Mouse (Mus musculus) cortical plate, adult 2 months (tissue): ENCODE data around the gene Tnpo1. TPM values are rescaled to one million over a fixed set of nuclear protein-coding genes. Genes with fewer than 3 reads are reported as not detected.

Source experiments
- H3K27ac ChIP-seq: fragments of 200-500 bp; 2 replicates; pipeline ENCODE4 v1.5.1; 2012; ENCODE audit warnings: low read length, control low read depth, inconsistent platforms; ENCODE audit not compliant: insufficient read depth
- H3K4me1 ChIP-seq: fragments of 200-500 bp; 2 replicates; pipeline ENCODE4 v1.6.1; 2011; ENCODE audit warnings: low read length; ENCODE audit not compliant: control insufficient read depth, insufficient read depth
- H3K4me3 ChIP-seq: fragments of 200-500 bp; 2 replicates; pipeline ENCODE4 v1.5.1; 2011; ENCODE audit warnings: mild to moderate bottlenecking, low read length, control low read depth; ENCODE audit not compliant: insufficient read depth
- CTCF ChIP-seq: fragments of 200-500 bp; IDR thresholded peaks from 2 replicates; pipeline ENCODE4 v1.5.1; 2011; ENCODE audit warnings: mild to moderate bottlenecking, control low read depth, low read length; ENCODE audit not compliant: insufficient read depth; ENCODE audit errors: extremely low read depth
- POLR2A ChIP-seq: fragments of 200-500 bp; IDR thresholded peaks from 2 replicates; pipeline ENCODE4 v1.6.1; 2011; ENCODE audit warnings: mild to moderate bottlenecking, low read length, control low read depth; ENCODE audit not compliant: insufficient read depth; ENCODE audit errors: extremely low read depth
- polyA plus RNA-seq: library from polyadenylated mRNA; depleted of rRNA; stranded (reverse); fragments of >200 nt; gene quantifications from 2 replicates; pipeline ENCODE4 v1.2.3, GENCODE M21; 2012; rRNA removed

The Tnpo1 gene
- 24.9 and 25.1 TPM in 2 replicates for polyA plus RNA-seq

- TF ChIP-seq POLR2A = peak; percentile 77
- TF ChIP-seq CTCF = no peak
- H3K4me3 ChIP-seq = peak within 1 kb of the TSS; percentile 99
Observed at GRCm38 (mm10) chr13:98926213-98926957, at the start of gene Tnpo1. Tnpo1 (minus strand) TSS chr13:98926384.

GRCm38 (mm10) chr13:98972090-98972489 lies 45.9 kb upstream of the Tnpo1 start:
- no peak for TF ChIP-seq CTCF
- TF ChIP-seq POLR2A = no peak

More at GRCm38 (mm10) chr13:98926213-98926957, at the start of gene Tnpo1:
- Histone ChIP-seq H3K4me1 (peaks cover 10% of the 10 kb centered on the region), H3K27ac (peak within 1 kb of the TSS; percentile 100)

GRCm38 (mm10) chr13:98971641-98972040 lies 45.5 kb upstream of the Tnpo1 start:
- H3K4me1 ChIP-seq = no peaks in the 10 kb centered on the region
- no peak overlapping the region for H3K27ac ChIP-seq
- no peak overlapping the region for H3K4me3 ChIP-seq
- TF ChIP-seq POLR2A (no peak), CTCF (no peak)

More at GRCm38 (mm10) chr13:98972090-98972489, 45.9 kb upstream of the Tnpo1 start:
- no peak overlapping the region for H3K27ac ChIP-seq
- no peak overlapping the region for H3K4me3 ChIP-seq
- H3K4me1 ChIP-seq = no peaks in the 10 kb centered on the region

DNA sequence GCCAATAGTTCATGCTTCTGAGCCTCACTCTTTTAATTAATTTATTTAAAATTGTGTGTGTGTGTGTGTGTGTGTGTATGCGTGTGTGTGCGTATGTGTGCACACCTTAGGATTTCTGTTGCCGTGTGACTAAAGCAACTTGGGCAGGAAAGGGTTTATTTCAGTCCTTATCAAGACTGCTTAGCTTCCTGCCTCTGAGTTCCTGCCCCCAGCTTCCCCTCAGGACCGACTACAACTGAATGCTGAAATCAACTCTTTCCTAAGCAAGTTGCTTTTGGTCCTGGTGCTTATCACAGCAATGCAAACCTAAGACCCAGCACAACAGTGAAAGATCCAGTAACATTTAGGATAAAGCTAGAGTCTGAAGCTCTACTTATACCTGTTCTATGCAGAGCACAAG lies 42.3 kb upstream of the Tnpo1 start:
- no peak for TF ChIP-seq POLR2A
- no peak for TF ChIP-seq CTCF
- Histone ChIP-seq H3K4me1 (no peaks in the 10 kb centered on the region), H3K27ac (no peak overlapping the region), H3K4me3 (no peak overlapping the region)

- no peak for TF ChIP-seq POLR2A
- no peak for TF ChIP-seq CTCF
- H3K4me3 ChIP-seq = no peak overlapping the region
- no peaks in the 10 kb centered on the region for H3K4me1 ChIP-seq
- H3K27ac ChIP-seq = no peak overlapping the region
Observed at GRCm38 (mm10) chr13:98967942-98968341, 41.8 kb upstream of the Tnpo1 start.

DNA sequence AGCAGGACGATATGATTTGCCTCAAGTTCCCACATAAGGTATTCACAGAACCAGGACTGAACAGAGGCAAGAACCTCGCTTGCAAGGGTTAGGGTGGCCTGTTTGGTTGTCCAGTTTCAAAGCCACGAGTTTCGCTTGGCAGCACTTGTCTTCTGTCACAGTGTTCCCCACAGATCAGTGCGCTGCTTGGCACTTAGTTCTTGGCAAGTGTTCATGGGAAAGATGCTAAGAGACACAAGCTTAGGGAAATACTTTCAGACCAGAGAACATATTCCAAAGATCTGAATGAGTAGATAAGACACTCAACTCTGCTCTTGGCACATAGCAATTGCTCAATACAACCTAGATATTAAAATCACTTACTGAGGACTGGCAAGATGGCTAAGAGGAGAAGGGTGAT lies 40.4 kb upstream of the Tnpo1 start:
- Histone ChIP-seq H3K27ac (no peak overlapping the region), H3K4me1 (no peaks in the 10 kb centered on the region)
- TF ChIP-seq CTCF (no peak), POLR2A (no peak)

GRCm38 (mm10) chr13:98963612-98964011 lies 37.4 kb upstream of the Tnpo1 start:
- Histone ChIP-seq H3K4me1 (no peaks in the 10 kb centered on the region), H3K27ac (no peak overlapping the region), H3K4me3 (no peak overlapping the region)
- no peak for TF ChIP-seq POLR2A
- no peak for TF ChIP-seq CTCF

More for the DNA sequence above, 40.4 kb upstream of the Tnpo1 start:
- H3K4me3 ChIP-seq = no peak overlapping the region

GRCm38 (mm10) chr13:98958177-98958576 lies 32.0 kb upstream of the Tnpo1 start:
- TF ChIP-seq POLR2A = no peak
- TF ChIP-seq CTCF = no peak
- H3K27ac ChIP-seq = no peak overlapping the region
- no peak overlapping the region for H3K4me3 ChIP-seq
- H3K4me1 ChIP-seq = no peaks in the 10 kb centered on the region

DNA sequence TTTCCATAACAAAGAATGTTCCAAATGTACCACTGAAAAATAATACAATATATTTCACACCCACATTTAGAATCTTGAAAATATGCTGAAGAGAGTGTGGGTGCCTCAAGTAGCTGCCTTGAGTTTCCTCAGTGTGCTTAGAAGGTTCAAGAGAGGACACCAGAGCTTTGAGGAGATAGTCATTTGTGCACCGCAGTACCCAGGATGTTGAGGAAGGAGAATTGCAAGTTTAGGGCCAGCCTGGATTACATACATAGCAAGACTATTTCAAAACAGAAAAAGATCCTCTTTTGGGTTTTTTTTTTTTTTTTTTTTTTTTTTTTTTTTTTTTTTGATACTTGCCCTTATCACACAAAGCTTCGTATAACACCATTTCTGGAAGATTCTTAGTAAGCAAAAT lies 30.0 kb upstream of the Tnpo1 start:
- TF ChIP-seq POLR2A = no peak
- TF ChIP-seq CTCF = no peak
- Histone ChIP-seq H3K4me3 (no peak overlapping the region), H3K27ac (no peak overlapping the region)

DNA sequence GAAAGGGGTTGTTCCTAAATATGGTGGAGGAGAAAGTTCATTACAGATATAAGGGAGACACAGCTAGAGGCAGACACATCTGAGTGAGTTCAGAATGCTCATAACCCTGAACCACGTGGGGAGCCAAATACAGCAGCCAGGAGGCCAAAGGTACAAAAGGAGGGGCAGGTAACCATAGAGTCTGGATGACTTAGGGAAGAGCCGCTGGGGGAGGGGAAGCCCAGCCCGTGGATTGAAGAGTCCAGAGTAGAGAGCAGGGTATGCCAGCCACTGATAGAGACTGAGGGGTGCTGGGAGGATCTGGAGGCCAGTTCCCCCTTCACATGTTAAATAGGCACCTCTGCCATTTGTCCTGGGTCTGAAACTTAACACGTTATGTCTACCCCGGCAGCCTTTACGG lies 29.5 kb upstream of the Tnpo1 start:
- TF ChIP-seq POLR2A (no peak), CTCF (no peak)

More for the DNA sequence above, 30.0 kb upstream of the Tnpo1 start:
- H3K4me1 ChIP-seq = no peaks in the 10 kb centered on the region

DNA sequence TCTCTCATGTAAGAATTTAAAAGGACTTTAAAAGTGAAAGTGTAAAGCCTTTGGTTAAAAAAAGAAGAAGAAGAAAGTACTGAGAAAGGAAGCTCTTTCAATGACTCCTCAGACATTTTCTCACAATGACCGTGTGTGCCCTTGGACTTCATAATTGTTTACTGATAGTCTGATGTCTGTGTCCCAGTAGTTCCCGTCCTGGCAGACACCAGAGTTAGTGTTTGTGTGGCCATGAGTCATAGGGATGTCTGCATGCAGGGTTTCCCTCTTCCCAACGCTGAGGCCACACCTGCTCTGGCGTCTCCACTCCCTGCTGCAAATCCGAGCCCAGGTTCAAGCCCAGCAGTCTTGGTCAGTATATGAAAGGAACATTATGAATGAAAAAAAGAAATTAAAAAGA lies 29.0 kb upstream of the Tnpo1 start:
- TF ChIP-seq POLR2A (no peak), CTCF (no peak)
- Histone ChIP-seq H3K4me1 (no peaks in the 10 kb centered on the region), H3K4me3 (no peak overlapping the region), H3K27ac (no peak overlapping the region)

More for the DNA sequence above, 29.5 kb upstream of the Tnpo1 start:
- no peak overlapping the region for H3K4me3 ChIP-seq
- no peak overlapping the region for H3K27ac ChIP-seq
- no peaks in the 10 kb centered on the region for H3K4me1 ChIP-seq

GRCm38 (mm10) chr13:98953830-98954229 lies 27.6 kb upstream of the Tnpo1 start:
- H3K4me1 ChIP-seq = no peaks in the 10 kb centered on the region
- no peak overlapping the region for H3K4me3 ChIP-seq
- H3K27ac ChIP-seq = no peak overlapping the region
- TF ChIP-seq POLR2A (no peak), CTCF (no peak)
